Mouse (Mus musculus): Measurements from ENCODE around the gene Csrp2. TPM values are rescaled to one million over a fixed set of nuclear protein-coding genes. Genes with fewer than 3 reads are reported as not detected.
A peak's percentile ranks its signal among the peaks of the same experiment; 100 is the strongest.

The Csrp2 gene
- polyA plus RNA-seq, 1 experiment from 2014 or later = 111 TPM

DNA sequence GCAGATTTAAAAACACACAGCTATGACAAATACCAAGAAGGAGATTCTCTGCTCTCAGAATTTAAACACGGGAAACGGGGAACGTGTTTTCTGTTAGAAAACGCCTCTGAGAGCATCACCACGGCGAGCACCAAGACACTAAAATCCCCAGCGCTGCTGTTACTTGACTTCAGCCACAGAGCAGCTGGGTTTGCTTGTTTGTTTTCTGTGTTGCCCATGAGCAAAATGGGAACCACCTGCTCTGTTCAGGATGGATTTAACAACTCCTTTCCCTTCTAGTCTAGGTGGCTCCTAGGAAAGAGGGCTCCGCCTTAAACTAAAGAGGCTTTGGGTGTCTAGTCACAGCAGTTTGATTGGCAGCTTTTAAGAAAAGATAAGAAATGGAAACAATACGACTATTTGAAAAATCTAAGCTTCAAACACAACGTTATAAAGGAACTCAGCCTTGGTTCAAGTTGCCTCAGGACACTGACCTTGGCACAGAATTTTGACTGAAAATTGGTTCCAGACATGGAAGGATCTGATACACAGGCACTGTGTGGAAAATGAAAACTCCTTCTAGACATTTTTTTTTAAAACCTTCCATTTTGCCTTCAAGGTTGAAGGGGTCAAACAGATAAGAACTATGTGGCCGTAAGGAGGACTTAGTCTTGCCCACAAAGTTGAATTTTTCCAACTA lies 2.8 kb upstream of the Csrp2 start:
- H3K9ac ChIP-seq = no peak overlapping the region
- no peak overlapping the region for H3K27ac ChIP-seq
- no peaks in the 10 kb centered on the region for H3K9me3 ChIP-seq
- H3K4me1 ChIP-seq = peaks cover 18% of the 10 kb centered on the region
- H3K4me3 ChIP-seq = no peak overlapping the region
- 77% methylated on average over 11 of the region's 11 CpGs for WGBS
- no peak overlapping the region for H3K4me2 ChIP-seq
- ATAC-seq (replicated peaks) = no peak
- H3K36me3 ChIP-seq (replicated peaks) = no peaks in the 10 kb centered on the region
- H3K27me3 ChIP-seq (replicated peaks) = no peaks in the 10 kb centered on the region

DNA sequence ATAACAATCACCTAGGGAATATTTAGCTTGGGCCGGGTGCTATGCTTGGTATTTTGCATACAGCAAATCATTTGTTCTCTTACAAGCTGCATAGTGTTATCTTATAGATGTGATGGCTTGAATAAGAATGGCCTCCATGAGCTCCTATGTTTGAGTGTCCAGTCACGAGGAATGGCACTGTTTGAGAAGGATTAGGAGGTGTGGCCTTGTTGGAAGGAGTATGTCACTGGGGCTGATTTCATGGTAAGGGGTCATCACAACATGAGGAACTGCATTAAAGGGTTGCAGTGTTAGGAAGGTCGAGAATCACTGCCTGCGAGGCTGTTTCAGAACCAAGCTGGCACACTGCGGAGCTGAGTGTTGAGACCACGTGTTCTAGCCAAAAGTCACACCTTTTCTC lies 2.1 kb upstream of the Csrp2 start:
- H3K4me1 ChIP-seq = peaks cover 18% of the 10 kb centered on the region
- no peaks in the 10 kb centered on the region for H3K36me3 ChIP-seq (replicated peaks)
- ATAC-seq (replicated peaks) = no peak
- no peak overlapping the region for H3K9ac ChIP-seq
- no peak overlapping the region for H3K27ac ChIP-seq
- no peaks in the 10 kb centered on the region for H3K9me3 ChIP-seq
- no peaks in the 10 kb centered on the region for H3K27me3 ChIP-seq (replicated peaks)
- H3K4me3 ChIP-seq = no peak overlapping the region
- no peak overlapping the region for H3K4me2 ChIP-seq
- 95% methylated on average over 6 of the region's 6 CpGs for WGBS

DNA sequence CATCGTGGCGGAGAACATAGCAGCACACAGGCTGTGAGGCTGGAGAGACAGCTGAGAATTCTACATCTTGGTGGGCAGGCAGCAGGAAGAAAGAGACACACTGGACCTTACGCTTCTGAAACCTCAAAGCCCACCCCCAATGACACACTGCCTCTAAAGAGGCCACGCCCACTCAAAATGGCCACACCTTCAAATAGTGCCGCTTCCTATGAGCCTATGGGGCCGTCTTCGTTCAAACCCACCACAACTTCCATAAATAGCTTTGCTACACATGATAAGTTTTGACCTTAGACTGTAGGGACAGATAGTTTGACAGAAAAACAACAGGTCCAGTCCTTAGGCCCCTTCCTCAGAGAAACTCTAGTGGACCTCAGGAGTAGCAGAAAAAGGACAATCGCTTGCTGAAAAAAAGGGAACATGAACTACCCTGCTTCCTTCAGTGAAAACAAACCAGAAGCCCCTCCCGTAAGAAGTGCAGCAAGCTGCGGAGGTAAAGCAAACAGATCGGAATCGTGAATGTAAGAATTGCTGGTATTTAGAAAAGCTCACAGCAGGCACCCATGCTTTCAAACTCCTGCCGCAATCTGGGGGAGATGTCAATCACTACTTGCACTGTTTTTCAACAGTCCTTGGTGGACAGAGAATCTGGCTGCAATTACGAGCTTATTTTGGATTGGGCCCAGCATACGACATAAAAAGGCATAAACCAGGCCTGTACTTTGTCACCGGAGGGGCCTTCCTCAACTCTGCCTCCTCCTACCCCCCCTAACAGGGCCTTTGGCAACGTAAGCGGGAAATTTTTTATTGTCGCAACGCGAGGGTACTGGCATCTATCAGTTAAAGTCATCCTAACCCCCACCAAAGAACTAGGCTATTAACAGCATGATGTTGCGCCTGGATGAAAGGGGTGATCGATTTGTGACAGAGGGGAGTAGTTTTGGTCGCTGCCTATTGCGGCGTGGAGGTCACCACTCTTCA lies 886 bp upstream of the Csrp2 start:
- Histone ChIP-seq H3K9me3 (no peaks in the 10 kb centered on the region), H3K4me1 (peaks cover 18% of the 10 kb centered on the region), H3K36me3 (replicated peaks) (no peaks in the 10 kb centered on the region), H3K4me2 (peak overlapping the region; percentile 85), H3K4me3 (peak overlapping the region; percentile 57), H3K27me3 (replicated peaks) (no peaks in the 10 kb centered on the region), H3K9ac (peak overlapping the region; percentile 59; the same call in 1 of the 2 replicates), H3K27ac (peak overlapping the region; percentile 76)
- WGBS = 18% methylated on average over 26 of the region's 26 CpGs
- 0 out of 2 replicates have a peak, but pooled peaks have one; percentile 3 for ATAC-seq (replicated peaks)

DNA sequence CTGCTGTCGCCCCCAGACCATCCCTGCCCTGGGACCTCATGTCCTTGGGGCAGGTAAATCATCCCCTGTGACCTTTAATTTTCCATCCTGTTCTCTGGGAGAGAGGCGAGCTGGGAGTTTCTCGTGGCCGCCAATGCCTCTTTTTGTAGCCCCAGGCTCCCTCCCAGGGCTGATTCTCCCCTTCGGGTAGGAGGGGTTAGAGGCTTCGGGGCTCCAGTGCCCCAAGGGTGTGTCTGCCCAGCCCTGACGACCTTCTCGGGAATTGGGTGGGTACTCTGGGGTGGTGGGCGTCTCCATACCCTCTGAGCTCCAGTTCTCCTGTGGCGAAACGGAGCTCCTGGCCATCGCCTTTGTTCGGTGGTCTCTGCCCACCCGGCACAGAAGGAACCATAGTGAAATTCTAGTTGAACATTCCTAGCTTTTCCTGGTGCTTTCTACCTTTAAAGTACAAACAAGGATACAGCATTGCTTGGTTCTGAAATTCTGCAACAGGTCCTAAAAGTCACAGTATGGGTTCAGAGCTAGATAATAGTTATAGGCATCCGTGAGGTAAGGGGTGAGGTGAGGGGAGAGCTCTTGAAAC lies 870 bp downstream of the Csrp2 start:
- Histone ChIP-seq H3K9ac (peak overlapping the region; percentile 59), H3K4me2 (peak overlapping the region; percentile 85), H3K4me3 (peak overlapping the region; percentile 57), H3K36me3 (replicated peaks) (no peaks in the 10 kb centered on the region), H3K27me3 (replicated peaks) (no peaks in the 10 kb centered on the region), H3K4me1 (peaks cover 18% of the 10 kb centered on the region), H3K9me3 (no peaks in the 10 kb centered on the region), H3K27ac (peak overlapping the region; percentile 76)
- peak; percentile 56 for ATAC-seq (replicated peaks)
- WGBS = 1% methylated on average over 15 of the region's 15 CpGs

DNA sequence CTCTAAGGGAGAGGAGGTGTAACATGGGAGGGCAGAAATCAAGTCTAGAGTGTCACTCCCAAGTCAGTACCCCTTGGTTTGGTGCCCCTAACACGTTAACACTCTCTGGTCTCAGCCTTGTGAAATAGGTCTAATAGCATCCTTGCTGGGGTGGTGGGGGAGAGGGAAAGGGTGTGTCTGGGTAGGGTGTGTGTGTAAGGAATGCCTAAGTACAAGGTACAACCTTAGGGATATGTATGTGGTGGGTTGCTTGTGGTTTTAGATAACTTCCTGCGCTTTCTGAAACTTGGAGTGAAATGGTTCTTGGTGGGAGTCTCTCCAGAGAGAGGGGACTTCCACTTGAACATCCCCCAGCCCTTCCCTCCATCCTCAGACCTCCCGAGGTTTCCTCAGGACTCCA lies 2.3 kb downstream of the Csrp2 start:
- Histone ChIP-seq H3K9ac (no peak overlapping the region), H3K4me3 (no peak overlapping the region), H3K9me3 (no peaks in the 10 kb centered on the region), H3K4me1 (peaks cover 18% of the 10 kb centered on the region), H3K27ac (no peak overlapping the region), H3K4me2 (peak overlapping the region; percentile 85), H3K36me3 (replicated peaks) (no peaks in the 10 kb centered on the region), H3K27me3 (replicated peaks) (no peaks in the 10 kb centered on the region)
- 72% methylated on average over 3 of the region's 3 CpGs for WGBS
- no peak for ATAC-seq (replicated peaks)

DNA sequence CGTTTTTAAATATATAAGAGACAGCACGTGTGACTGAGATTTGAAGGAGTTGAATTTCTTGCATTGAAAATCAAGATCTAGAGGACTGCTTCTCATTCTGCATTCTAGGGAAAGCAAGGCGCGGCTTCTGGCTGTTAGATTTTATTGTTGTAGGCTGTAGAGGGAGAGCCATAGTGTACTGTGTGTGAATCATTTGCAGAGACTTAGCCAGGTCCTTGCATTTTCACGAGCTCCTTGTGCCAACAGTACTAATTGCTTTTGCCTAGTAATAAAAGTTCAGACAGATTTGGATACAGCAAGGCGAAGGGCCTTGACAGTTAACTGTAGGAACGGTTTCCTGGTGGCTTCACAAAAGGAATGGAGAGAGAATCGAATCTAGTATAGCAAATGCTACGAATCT lies 3.0 kb downstream of the Csrp2 start:
- H3K27ac ChIP-seq = no peak overlapping the region
- no peak overlapping the region for H3K4me2 ChIP-seq
- ATAC-seq (replicated peaks) = no peak
- WGBS = 78% methylated on average over 9 of the region's 9 CpGs
- no peaks in the 10 kb centered on the region for H3K27me3 ChIP-seq (replicated peaks)
- no peak overlapping the region for H3K4me3 ChIP-seq
- H3K9me3 ChIP-seq = no peaks in the 10 kb centered on the region
- peaks cover 18% of the 10 kb centered on the region for H3K4me1 ChIP-seq
- no peaks in the 10 kb centered on the region for H3K36me3 ChIP-seq (replicated peaks)
- H3K9ac ChIP-seq = no peak overlapping the region

DNA sequence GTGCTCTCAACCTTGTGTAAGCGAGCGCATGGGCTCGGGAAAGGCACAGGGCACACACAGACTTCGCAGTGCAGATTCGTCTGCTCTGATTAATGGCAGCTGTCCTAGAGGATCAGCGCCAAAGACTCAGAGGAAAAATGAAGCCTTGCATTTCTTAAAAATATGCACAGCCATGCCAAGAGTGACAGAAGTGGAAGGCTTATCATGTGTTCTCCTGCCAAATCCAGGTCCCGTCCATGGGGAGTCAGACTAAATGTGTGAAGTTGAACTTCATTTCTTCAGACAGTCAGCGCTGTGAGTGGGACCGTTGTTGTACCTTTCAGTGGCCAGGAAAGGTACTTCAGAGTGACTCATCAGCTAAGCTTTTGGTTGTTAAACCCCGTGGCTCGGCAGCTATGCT lies 7.9 kb downstream of the Csrp2 start:
- H3K27ac ChIP-seq = no peak overlapping the region
- H3K4me2 ChIP-seq = no peak overlapping the region
- H3K9ac ChIP-seq = no peak overlapping the region
- peaks cover 20% of the 10 kb centered on the region for H3K4me1 ChIP-seq
- H3K4me3 ChIP-seq = no peak overlapping the region
- no peaks in the 10 kb centered on the region for H3K9me3 ChIP-seq
- H3K27me3 ChIP-seq (replicated peaks) = no peaks in the 10 kb centered on the region
- WGBS = 82% methylated on average over 11 of the region's 11 CpGs
- ATAC-seq (replicated peaks) = no peak
- H3K36me3 ChIP-seq (replicated peaks) = no peaks in the 10 kb centered on the region

DNA sequence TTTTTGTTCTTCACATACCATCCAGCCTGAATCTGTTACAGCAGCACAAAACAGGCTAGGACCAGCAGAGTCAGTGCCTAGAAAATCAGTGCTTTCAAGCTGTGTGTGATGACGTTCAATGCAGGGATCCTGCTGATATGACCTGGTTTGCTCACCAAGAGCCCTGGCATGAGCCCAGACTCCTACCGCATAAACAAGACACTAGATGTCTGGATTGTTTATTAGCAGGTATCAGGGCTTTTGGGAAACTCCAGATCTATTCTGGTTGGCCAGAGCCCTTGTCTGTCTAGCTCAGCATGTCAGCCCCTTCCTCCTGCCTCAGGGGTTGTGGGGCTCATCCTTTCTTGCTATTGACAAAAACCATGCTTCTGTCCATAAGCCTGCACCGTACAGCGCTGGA lies 10.2 kb downstream of the Csrp2 start:
- H3K27ac ChIP-seq = no peak overlapping the region
- H3K4me3 ChIP-seq = no peak overlapping the region
- no peak overlapping the region for H3K9ac ChIP-seq
- H3K4me2 ChIP-seq = no peak overlapping the region
- no peaks in the 10 kb centered on the region for H3K27me3 ChIP-seq (replicated peaks)
- H3K9me3 ChIP-seq = no peaks in the 10 kb centered on the region
- peak; percentile 38; the same call in 1 of the 2 replicates for ATAC-seq (replicated peaks)
- WGBS = 53% methylated on average over 4 of the region's 4 CpGs
- no peaks in the 10 kb centered on the region for H3K36me3 ChIP-seq (replicated peaks)
- H3K4me1 ChIP-seq = peaks cover 20% of the 10 kb centered on the region

DNA sequence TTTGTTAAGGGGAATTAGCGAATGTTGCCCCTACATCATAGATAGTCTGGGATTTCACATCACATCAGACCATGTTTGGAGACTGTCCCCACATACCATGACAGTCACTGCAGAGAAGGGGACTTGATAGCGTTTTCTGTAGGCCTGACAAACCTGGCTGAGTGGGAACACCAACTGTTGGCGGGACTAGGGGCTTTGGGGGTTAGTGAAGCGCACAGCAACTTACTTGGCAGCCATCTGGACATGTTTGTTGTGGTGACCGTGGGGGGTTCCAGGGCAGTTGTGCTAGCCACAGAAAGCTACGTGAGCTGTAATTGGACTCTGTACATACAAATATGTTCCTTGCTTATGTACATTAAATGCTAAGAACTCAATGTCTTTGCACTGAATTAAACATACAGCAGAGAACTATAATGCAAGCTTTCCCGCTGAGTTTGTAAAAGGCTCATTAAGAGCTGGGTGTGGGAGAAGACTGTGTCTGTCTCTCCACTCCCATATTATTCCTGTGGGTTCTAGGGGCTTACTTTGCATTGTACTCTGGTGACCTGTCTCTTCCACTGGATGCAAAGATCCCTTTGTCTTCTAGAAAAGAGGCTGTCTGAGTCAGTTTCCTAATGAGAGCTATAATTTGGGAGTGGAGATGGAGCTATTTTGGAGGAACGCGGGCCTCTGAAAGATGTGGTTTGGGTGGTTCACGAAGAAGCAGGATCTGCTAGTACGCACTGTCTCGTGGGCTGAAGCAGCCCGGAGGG lies 11.7 kb downstream of the Csrp2 start:
- WGBS = 35% methylated on average over 13 of the region's 13 CpGs

DNA sequence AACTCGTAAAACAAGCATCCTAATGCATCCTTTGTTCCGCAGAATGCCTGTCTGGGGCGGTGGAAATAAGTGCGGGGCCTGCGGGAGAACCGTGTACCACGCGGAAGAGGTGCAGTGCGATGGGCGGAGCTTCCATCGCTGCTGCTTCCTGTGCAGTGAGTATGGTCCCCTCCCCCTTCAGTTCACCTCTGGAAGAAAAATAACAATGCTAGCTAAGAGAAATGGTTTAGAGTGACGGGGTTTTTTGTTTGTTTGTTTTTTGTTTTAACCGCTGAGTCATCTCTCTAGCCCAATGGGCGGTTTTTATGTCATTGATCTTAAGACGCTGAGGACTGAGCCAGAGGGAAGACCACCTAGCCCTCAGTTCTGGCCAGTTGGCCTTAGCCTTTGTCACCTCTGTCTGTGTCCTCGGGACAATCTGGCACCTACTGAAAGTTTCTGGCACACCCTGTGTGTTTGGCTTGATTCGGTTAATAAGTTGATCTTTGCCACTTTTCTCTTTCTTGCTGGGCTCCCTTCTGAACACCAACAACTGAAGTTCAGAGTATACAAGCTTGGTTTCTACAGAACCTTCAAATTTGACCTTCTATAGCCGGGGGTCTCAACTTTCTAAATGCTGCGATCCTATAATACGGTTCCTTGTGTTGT lies 12.4 kb downstream of the Csrp2 start:
- Histone ChIP-seq H3K4me2 (peak overlapping the region; percentile 42), H3K27ac (peak overlapping the region; percentile 75), H3K27me3 (replicated peaks) (no peaks in the 10 kb centered on the region), H3K9me3 (no peaks in the 10 kb centered on the region), H3K4me3 (peak overlapping the region; percentile 19; the same call in 1 of the 2 replicates), H3K4me1 (peaks cover 20% of the 10 kb centered on the region), H3K36me3 (replicated peaks) (no peaks in the 10 kb centered on the region), H3K9ac (no peak overlapping the region; the same call in 1 of the 2 replicates)
- 57% methylated on average over 20 of the region's 20 CpGs for WGBS
- ATAC-seq (replicated peaks) = peak; percentile 84

More for the DNA sequence above, 11.7 kb downstream of the Csrp2 start:
- Histone ChIP-seq H3K4me1 (peaks cover 20% of the 10 kb centered on the region), H3K9me3 (no peaks in the 10 kb centered on the region), H3K36me3 (replicated peaks) (no peaks in the 10 kb centered on the region), H3K4me2 (peak overlapping the region; percentile 42), H3K27ac (peak overlapping the region; percentile 75), H3K4me3 (peak overlapping the region; percentile 19; the same call in 1 of the 2 replicates), H3K27me3 (replicated peaks) (no peaks in the 10 kb centered on the region), H3K9ac (no peak overlapping the region; the same call in 1 of the 2 replicates)
- no peak for ATAC-seq (replicated peaks)

DNA sequence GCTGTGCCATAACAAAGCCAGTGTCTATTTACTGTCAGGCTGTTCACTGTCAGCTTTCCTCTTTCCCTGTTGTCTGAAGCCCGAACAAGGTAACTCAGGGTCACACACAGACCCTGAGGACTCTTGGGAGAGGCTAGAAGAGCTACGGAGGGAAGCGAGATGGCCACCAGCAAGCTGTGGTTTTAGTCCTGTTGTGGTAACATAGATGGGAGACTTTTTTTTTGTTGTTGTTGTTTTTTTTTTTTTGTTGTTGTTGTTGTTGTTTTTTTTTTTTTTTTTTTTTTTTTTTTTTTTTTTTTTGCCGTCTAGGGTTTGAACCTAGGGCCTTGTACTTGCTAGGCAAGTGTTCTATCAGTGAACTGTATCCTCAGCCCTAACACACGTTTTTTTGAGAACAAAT lies 14.0 kb downstream of the Csrp2 start:
- H3K9me3 ChIP-seq = no peaks in the 10 kb centered on the region
- H3K9ac ChIP-seq = no peak overlapping the region
- H3K27ac ChIP-seq = no peak overlapping the region
- H3K4me2 ChIP-seq = no peak overlapping the region
- H3K4me1 ChIP-seq = peaks cover 20% of the 10 kb centered on the region
- no peak for ATAC-seq (replicated peaks)
- WGBS = 68% methylated on average over 5 of the region's 5 CpGs
- H3K36me3 ChIP-seq (replicated peaks) = 0 out of 2 replicates have a peak, but pooled peaks cover 3% of the 10 kb centered on the region
- H3K27me3 ChIP-seq (replicated peaks) = no peaks in the 10 kb centered on the region
- no peak overlapping the region for H3K4me3 ChIP-seq
